Comparison of ENCODE assay signal across 8 mouse cellular contexts in genomic region chr8:84980622-84981358, GRCm38 (mm10). TPM values are rescaled to one million over a fixed set of nuclear protein-coding genes. Genes with fewer than 3 reads are reported as not detected.
A peak's percentile ranks its signal among the peaks of the same experiment; 100 is the strongest.
DNase-seq lines count a peak whose midpoint lies in the region; TF ChIP-seq lines count a peak whose summit lies in the region.

No protein-coding gene starts in this region.

- H3K27ac ChIP-seq in brown adipose tissue, adult 24 weeks (replicated peaks; ENCODE audit: low read depth, low read length) = peak overlapping the region; percentile 79
- peak overlapping the region; percentile 99 for H3K27ac ChIP-seq in small intestine, adult 2 months (ENCODE audit: insufficient read depth, low read depth, low read length)

- peak overlapping the region; percentile 55 for H3K4me3 ChIP-seq in brown adipose tissue, adult 24 weeks (ENCODE audit: insufficient read depth, low read depth, low read length)
- H3K4me3 ChIP-seq in lung, adult 2 months (replicated peaks; ENCODE audit: extremely low read depth, low read depth, low read length) = no peak overlapping the region
- H3K4me3 ChIP-seq in small intestine, adult 2 months (ENCODE audit: low read depth, low read length) = peak overlapping the region; percentile 67

- H3K27me3 ChIP-seq in small intestine, adult 2 months (ENCODE audit: control insufficient read depth, insufficient read depth, low read length) = no peaks in the 10 kb centered on the region

- no peak for TF ChIP-seq CTCF in lung, adult 2 months (IDR thresholded peaks at IDR 0.05; ENCODE audit: insufficient read depth, low read length)
- no peak for TF ChIP-seq CTCF in small intestine, adult 2 months (IDR thresholded peaks at IDR 0.05; ENCODE audit: extremely low read depth, insufficient read length, insufficient replicate concordance, low read depth, low read length)

- no peaks in the 10 kb centered on the region for H3K36me3 ChIP-seq in small intestine, adult 2 months (ENCODE audit: control insufficient read depth, insufficient read depth, low read length)

- WGBS in lung, adult 2 months = 24% methylated on average over 11 of the region's 11 CpGs
- WGBS in small intestine, adult 2 months = 9% methylated on average over 11 of the region's 11 CpGs

- peak; percentile 25; the same call in 1 of the 2 replicates for TF ChIP-seq POLR2A in lung, adult 2 months (IDR thresholded peaks at IDR 0.05; ENCODE audit: borderline replicate concordance, extremely low read depth, low read depth, low read length)
- no peak for TF ChIP-seq POLR2A in small intestine, adult 2 months (IDR thresholded peaks at IDR 0.05; ENCODE audit: low read depth, low read length)

- peaks cover 16% of the 10 kb centered on the region for H3K4me1 ChIP-seq in brown adipose tissue, adult 24 weeks (ENCODE audit: control insufficient read depth, insufficient read depth, insufficient read length, low read length)
- peaks cover 51% of the 10 kb centered on the region for H3K4me1 ChIP-seq in lung, adult 2 months (ENCODE audit: control insufficient read depth, insufficient read depth, low read length)
- peaks cover 41% of the 10 kb centered on the region for H3K4me1 ChIP-seq in small intestine, adult 2 months (ENCODE audit: control insufficient read depth, insufficient read depth, insufficient read length, low read length)

- peak; percentile 76 for DNase-seq in right cerebral cortex, postnatal 14 days
- no peak for DNase-seq in right cerebral cortex, postnatal 4 days
- peak; percentile 82 to 86 for DNase-seq in heart, adult 9 months (ENCODE audit: low spot score in 2 of 2)
- peak; percentile 95 to 97 for DNase-seq in kidney, adult 8-10 months
- peak; percentile 80 for DNase-seq in lung, adult 2 months
- DNase-seq in right cerebral cortex, postnatal 25 days = no peak

RNA-seq across cellular contexts. Expression of gene Junb, which starts 2.3 kb away (rescaled TPM):
- 15.4 and 47.7 TPM in 2 replicates for polyA plus RNA-seq in brown adipose tissue, adult 24 weeks (2012; ENCODE audit: insufficient read depth, insufficient read length, missing spikeins)
- polyA plus RNA-seq in lung, adult 2 months (2012; rRNA removed) = 80.8 and 125 TPM in 2 replicates
- polyA plus RNA-seq in small intestine, adult 2 months (2012; rRNA removed) = 122 and 329 TPM in 2 replicates

RNA-seq across cellular contexts. Expression of gene Hook2, which starts 9.6 kb away (rescaled TPM):
- polyA plus RNA-seq in brown adipose tissue, adult 24 weeks (2012; ENCODE audit: insufficient read depth, insufficient read length, missing spikeins) = 1.1 and 1.6 TPM in 2 replicates
- polyA plus RNA-seq in lung, adult 2 months (2012; rRNA removed) = 9.5 and 10.5 TPM in 2 replicates
- 26.3 and 56.9 TPM in 2 replicates for polyA plus RNA-seq in small intestine, adult 2 months (2012; rRNA removed)

RNA-seq across cellular contexts. Expression of gene Rnaseh2a, which starts 11.2 kb away (rescaled TPM):
- polyA plus RNA-seq in brown adipose tissue, adult 24 weeks (2012; ENCODE audit: insufficient read depth, insufficient read length, missing spikeins) = 26.6 and 28.5 TPM in 2 replicates
- polyA plus RNA-seq in lung, adult 2 months (2012; rRNA removed) = 27.4 and 30.4 TPM in 2 replicates
- 14.5 and 29.1 TPM in 2 replicates for polyA plus RNA-seq in small intestine, adult 2 months (2012; rRNA removed)

RNA-seq across cellular contexts. Expression of gene Prdx2, which starts 11.4 kb away (rescaled TPM):
- polyA plus RNA-seq in brown adipose tissue, adult 24 weeks (2012; ENCODE audit: insufficient read depth, insufficient read length, missing spikeins) = 387 and 425 TPM in 2 replicates
- 93.2 and 117 TPM in 2 replicates for polyA plus RNA-seq in lung, adult 2 months (2012; rRNA removed)
- 70.6 and 141 TPM in 2 replicates for polyA plus RNA-seq in small intestine, adult 2 months (2012; rRNA removed)

RNA-seq across cellular contexts. Expression of gene Gm49661, which starts 11.6 kb away (rescaled TPM):
- not detected in 2 replicates for polyA plus RNA-seq in brown adipose tissue, adult 24 weeks (2012; ENCODE audit: insufficient read depth, insufficient read length, missing spikeins)
- polyA plus RNA-seq in lung, adult 2 months (2012; rRNA removed) = not detected in 2 replicates
- 3.2 TPM in 1 of 2 replicates, not detected in the other for polyA plus RNA-seq in small intestine, adult 2 months (2012; rRNA removed)

Comparison
In these comparisons a context has a peak if more than half of its experiments do, and no peak if none do; other contexts are left out.
1. DNase-seq: peak in right cerebral cortex, postnatal 14 days (single experiment), heart, adult 9 months (2 of 2), kidney, adult 8-10 months (2 of 2) and lung, adult 2 months (single experiment); none in right cerebral cortex, postnatal 4 days (single experiment) and right cerebral cortex, postnatal 25 days (single experiment).